Mouse (Mus musculus) gastrocnemius, postnatal 25 days (tissue): ENCODE measurements around the gene Upf3b. TPM values are rescaled to one million over a fixed set of nuclear protein-coding genes. Genes with fewer than 3 reads are reported as not detected.
"Not testable (repeated sequence)": the region's sequence is repeated elsewhere in the genome, so short reads cannot be mapped to it uniquely, and the experiment has no call there.

Experiments
- DNase-seq: peaks from one replicate; pipeline ENCODE4 v3.0.0; 2022
- long read RNA-seq, 2 experiments: library from polyadenylated mRNA; stranded (forward); transcript quantifications; one replicate each; pipeline ENCODE4 v2.0.0; 2021
- total RNA-seq, 2 experiments: library from RNA; stranded (reverse); gene quantifications; 1 replicate in 1 of 2; 2 replicates in 1 of 2; pipeline ENCODE4 v1.2.3; 2021

Gene Upf3b
- total RNA-seq = 1 to 10 TPM; 8.5 to 8.7 TPM
- long read RNA-seq, experiment 1, partial matches to known transcripts = 0 of 2 reads
- long read RNA-seq, experiment 1, other reads (novel, unspliced or antisense) = 0 of 2 reads
- long read RNA-seq, experiment 2, transcript Upf3b-201 (10 exons, 2,344 nt) = major isoform, 8 of 10 reads
- long read RNA-seq, experiment 2, partial matches to known transcripts = 0 of 10 reads
- long read RNA-seq, experiment 2, other reads (novel, unspliced or antisense) = 2 of 10 reads

GRCm38 (mm10) chrX:37110193-37110880 lies at the start of gene Upf3b:
Gene Upf3b (minus strand): TSS chrX:37110322.
- peak; percentile 94 for DNase-seq

- DNase-seq = no peak
Measured at GRCm38 (mm10) chrX:37157839-37158238, 47.7 kb upstream of the Upf3b start.

GRCm38 (mm10) chrX:37144954-37145353 lies 34.8 kb upstream of the Upf3b start:
- DNase-seq = no peak

DNA sequence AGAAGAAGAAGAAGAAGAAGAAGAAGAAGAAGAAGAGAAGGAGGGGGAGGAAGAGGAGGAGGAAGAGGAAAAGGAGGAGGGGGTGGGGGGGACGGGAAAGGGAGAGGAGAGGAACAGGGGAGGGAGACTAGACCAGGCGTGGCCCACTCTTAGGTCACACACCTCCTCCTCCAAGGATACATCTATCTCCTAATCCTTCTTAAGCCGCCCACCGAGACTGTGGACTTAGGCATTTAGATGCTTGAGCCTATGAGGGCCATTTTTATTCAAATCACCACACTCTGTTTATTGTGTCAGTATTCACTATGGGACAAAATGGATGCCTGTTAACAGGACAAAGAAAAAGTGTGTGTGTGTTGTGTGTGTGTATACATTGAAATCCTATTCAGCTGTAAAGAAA lies 34.4 kb upstream of the Upf3b start:
- not testable (repeated sequence) for DNase-seq

DNA sequence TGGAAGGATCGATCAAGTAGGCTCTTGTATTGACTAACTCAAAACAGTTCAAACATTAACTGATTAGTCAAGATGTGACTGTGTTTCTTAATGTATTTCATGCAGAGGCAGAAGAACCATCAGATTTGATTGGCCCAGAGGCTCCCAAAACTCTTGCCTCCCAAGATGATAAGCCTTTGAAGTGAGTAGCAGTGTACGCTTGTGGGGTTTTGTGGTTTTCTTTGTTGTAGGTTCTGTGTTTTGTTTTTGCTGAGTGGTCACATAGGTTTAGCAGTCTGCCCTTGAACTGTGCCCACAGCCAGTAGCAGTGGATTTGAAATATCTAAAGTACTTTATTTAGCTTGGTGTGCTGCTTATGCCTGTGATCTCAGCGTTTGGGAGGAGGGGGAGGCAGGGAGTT lies 31.6 kb upstream of the Upf3b start:
- DNase-seq = no peak

DNA sequence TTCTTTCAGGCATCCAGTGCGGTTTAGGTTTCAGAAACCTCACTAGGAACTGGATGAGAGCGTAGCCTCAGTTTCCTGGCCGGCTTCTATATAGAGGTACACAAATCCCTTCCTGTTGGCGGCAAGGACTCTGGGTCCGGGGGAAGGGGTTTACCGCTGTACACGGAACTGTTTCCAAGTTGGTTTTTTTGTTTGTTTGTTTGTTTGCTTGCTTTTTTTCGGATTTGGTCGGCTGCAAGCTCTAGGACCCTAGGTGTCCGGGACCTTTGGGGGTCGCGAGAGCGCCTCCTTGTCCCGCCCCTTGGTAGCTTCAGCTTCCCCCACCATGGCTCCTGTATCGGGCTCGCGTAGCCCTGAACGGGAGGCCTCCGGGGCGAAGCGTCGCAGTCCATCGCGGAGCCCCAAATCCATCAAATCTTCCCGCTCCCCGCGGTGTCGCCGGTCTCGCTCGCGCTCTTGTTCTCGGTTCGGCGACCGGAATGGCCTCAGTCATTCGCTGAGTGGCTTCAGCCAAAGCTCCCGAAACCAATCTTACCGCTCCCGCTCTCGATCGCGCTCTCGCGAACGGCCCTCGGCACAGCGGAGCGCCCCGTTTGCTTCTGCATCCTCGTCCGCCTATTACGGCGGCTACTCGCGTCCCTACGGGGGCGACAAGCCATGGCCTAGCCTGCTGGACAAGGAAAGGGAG lies 16.7 kb upstream of the Upf3b start, which contains the start of gene Nkap:
Gene Nkap (plus strand): TSS at position 125 of the 688 bp plus-strand sequence.
- DNase-seq = peak; percentile 52

DNA sequence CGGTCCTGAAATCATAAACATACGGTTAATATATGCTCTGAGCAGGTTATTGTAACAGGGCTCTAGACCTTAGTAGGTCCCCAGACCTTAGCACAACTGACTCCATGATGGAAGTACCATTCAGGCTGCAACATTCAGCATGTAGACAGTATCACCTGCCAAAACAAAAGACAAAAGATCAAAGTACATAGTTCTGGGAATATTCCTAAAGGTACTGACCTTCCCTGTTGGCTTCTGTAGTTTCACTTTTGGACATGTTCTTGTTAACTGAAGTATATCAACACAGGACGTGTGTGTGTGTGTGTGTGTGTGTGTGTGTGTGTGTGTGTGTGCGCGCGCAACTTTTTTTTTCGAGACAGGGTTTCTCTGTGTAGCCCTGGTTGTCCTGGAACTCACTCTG lies 15.4 kb upstream of the Upf3b start:
- no peak for DNase-seq

- no peak for DNase-seq
Measured at GRCm38 (mm10) chrX:37120212-37120611, 10.1 kb upstream of the Upf3b start.

- DNase-seq = no peak
Measured at GRCm38 (mm10) chrX:37119585-37119984, 9.5 kb upstream of the Upf3b start.

DNA sequence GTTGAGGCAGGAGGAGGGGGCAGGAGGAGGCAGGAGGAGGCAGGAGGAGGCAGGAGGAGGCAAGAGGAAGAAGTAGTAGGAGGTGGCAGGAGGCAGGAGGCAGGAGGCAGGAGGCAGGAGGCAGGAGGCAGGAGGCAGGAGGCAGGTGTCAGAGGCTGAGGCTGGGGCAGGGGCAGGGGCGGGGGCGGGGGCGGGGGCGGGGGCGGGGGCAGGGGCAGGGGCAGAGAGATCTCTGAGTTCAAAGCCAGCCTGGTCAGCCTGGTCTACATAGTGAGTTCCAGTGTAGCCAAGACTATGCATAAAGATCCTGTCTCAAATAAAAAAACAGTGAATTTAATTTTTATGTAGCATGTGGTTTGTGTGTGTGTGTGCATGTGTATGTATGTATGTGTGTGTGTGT lies 7.0 kb upstream of the Upf3b start:
- no peak for DNase-seq

- DNase-seq = no peak
Measured at GRCm38 (mm10) chrX:37110881-37111193, 715 bp upstream of the Upf3b start.

DNA sequence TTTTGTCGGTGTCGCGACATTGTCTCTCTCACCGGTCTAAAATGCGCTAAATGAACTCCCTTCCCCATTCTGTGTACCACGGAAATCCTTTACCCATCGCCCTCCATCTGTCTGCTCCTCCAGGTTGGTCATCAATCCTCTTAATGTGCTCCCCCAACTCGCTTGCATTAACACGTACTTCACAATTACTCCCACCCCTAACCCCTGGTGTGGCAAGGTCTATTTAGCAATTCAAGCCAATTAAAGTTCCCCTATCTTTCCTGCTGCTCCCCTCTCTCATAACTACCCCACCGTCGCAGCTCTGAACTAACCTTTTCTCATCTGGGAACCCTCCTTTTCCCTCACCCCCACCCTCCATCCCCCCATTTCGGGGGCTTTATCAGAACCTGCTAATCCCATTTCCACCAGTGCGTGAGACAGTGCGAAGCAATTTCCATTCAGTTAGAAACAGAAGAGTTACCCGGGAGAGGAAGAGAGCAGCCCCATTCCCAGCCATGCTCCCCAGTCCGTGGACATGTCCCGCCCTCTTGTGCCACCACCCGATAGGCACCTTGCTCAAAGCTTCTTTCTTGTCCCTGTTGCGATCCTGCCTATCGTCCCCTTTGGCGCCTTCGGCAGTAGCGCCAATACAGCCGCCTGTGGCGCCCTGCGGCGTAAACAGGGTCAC lies 463 bp downstream of the Upf3b start:
- DNase-seq = no peak

- no peak for DNase-seq
Measured at GRCm38 (mm10) chrX:37103826-37104225, 6.3 kb downstream of the Upf3b start.

- no peak for DNase-seq
Measured at GRCm38 (mm10) chrX:37098681-37099080, 11.4 kb downstream of the Upf3b start.

- no peak for DNase-seq
Measured at GRCm38 (mm10) chrX:37095106-37095768, 14.9 kb downstream of the Upf3b start.

GRCm38 (mm10) chrX:37091457-37091856 lies 18.7 kb downstream of the Upf3b start:
- no peak for DNase-seq

- DNase-seq = no peak
Measured at GRCm38 (mm10) chrX:37088778-37089177, 21.3 kb downstream of the Upf3b start.

DNA sequence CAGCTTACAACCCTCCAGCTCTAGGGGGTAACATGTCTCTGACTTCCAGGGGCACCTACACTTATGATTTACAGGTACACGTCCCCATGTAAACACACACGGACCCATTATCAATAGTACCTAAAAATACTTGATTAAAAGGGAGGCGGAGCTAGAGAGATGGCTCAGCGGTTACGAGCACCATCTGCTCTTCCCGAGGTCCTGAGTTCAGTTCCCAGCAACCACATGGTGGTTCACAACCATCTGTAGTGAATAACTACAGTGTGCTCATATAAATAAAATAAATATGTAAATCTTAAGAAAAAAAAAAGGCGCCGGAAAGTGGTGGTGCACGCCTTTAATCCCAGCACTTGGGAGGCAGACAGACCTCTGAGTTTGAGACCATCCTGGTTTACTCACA lies 24.5 kb downstream of the Upf3b start:
- no peak for DNase-seq

GRCm38 (mm10) chrX:37084927-37085660 lies 25.0 kb downstream of the Upf3b start, which contains the start of gene Rpl39:
Gene Rpl39 (minus strand): TSS chrX:37085402.
- DNase-seq = peak; percentile 85

- no peak for DNase-seq
Measured at GRCm38 (mm10) chrX:37084318-37084926, 25.7 kb downstream of the Upf3b start.

GRCm38 (mm10) chrX:37081194-37081593 lies 28.9 kb downstream of the Upf3b start:
- no peak for DNase-seq
